Mouse (Mus musculus) midbrain, embryonic 12.5 days (tissue): ENCODE data around the gene Cyp4a30b. TPM values are rescaled to one million over a fixed set of nuclear protein-coding genes. Genes with fewer than 3 reads are reported as not detected.

Experiments used
- polyA plus RNA-seq: library from polyadenylated mRNA; unstranded; fragments of >200 nt; fragmentation: Nextera tagmentation; extraction: Ambion mirVana; gene quantifications from 2 replicates; pipeline ENCODE4 v1.2.1, GENCODE M21; 2016

Gene Cyp4a30b
- polyA plus RNA-seq, 1 experiment from 2014 or later: not detected

Other genes starting within 250 kb of the Cyp4a30b start
- not detected in 2 replicates for gene Cyp4a29, start 210.5 kb upstream of the Cyp4a30b start, polyA plus RNA-seq
- not detected in 2 replicates for gene Cyp4a12a, start 153.6 kb upstream of the Cyp4a30b start, polyA plus RNA-seq
- not detected in 2 replicates for gene Cyp4a12b, start 41.0 kb upstream of the Cyp4a30b start, polyA plus RNA-seq
- gene Cyp4a14, start 43.5 kb downstream of the Cyp4a30b start, polyA plus RNA-seq: not detected in 2 replicates
- not detected in 2 replicates for gene Cyp4a10, start 65.7 kb downstream of the Cyp4a30b start, polyA plus RNA-seq
- not detected in 2 replicates for gene Cyp4a31, start 111.0 kb downstream of the Cyp4a30b start, polyA plus RNA-seq
- not detected in 2 replicates for gene Cyp4a32, start 148.4 kb downstream of the Cyp4a30b start, polyA plus RNA-seq
- 0.38 TPM in 1 of 2 replicates, not detected in the other for gene Cyp4b1, start 195.1 kb downstream of the Cyp4a30b start, polyA plus RNA-seq